Mouse (Mus musculus): ENCODE measurements around the gene Celf2.

The Celf2 gene

GRCm38 (mm10) chr2:6911932-6912331 lies 597.4 kb downstream of the Celf2 start:
- no peak for DNase-seq (ENCODE audit: low read depth)

- DNase-seq (ENCODE audit: low read depth) = no peak
Observed at GRCm38 (mm10) chr2:6909921-6910320, 599.4 kb downstream of the Celf2 start.

- no peak for DNase-seq (ENCODE audit: low read depth)
Observed at GRCm38 (mm10) chr2:6904411-6904810, 605.0 kb downstream of the Celf2 start.

- DNase-seq (ENCODE audit: low read depth) = no peak
Observed at GRCm38 (mm10) chr2:6903251-6903763, 606.1 kb downstream of the Celf2 start.

- DNase-seq (ENCODE audit: low read depth) = peak; percentile 55
Observed at GRCm38 (mm10) chr2:6896896-6897295, 612.5 kb downstream of the Celf2 start.

- no peak for DNase-seq (ENCODE audit: low read depth)
Observed at GRCm38 (mm10) chr2:6893597-6893996, 615.8 kb downstream of the Celf2 start.

GRCm38 (mm10) chr2:6893095-6893494 lies 616.3 kb downstream of the Celf2 start:
- DNase-seq (ENCODE audit: low read depth) = no peak

GRCm38 (mm10) chr2:6884796-6885711 lies 624.3 kb downstream of the Celf2 start:
- no peak for DNase-seq (ENCODE audit: low read depth)

- DNase-seq (ENCODE audit: low read depth) = no peak
Observed at GRCm38 (mm10) chr2:6883996-6884795, 625.2 kb downstream of the Celf2 start.

- DNase-seq (ENCODE audit: low read depth) = no peak
Observed at GRCm38 (mm10) chr2:6882236-6882885, 627.0 kb downstream of the Celf2 start.

GRCm38 (mm10) chr2:6880941-6881575 lies 628.3 kb downstream of the Celf2 start:
- DNase-seq (ENCODE audit: low read depth) = no peak

GRCm38 (mm10) chr2:6877094-6877493 lies 632.3 kb downstream of the Celf2 start:
- DNase-seq (ENCODE audit: low read depth) = no peak

GRCm38 (mm10) chr2:6876547-6876946 lies 632.8 kb downstream of the Celf2 start:
- no peak for DNase-seq (ENCODE audit: low read depth)

GRCm38 (mm10) chr2:6875071-6875611 lies 634.2 kb downstream of the Celf2 start:
- no peak for DNase-seq (ENCODE audit: low read depth)

GRCm38 (mm10) chr2:6874266-6874955 lies 635.0 kb downstream of the Celf2 start:
- DNase-seq (ENCODE audit: low read depth) = no peak

GRCm38 (mm10) chr2:6873711-6874110 lies 635.7 kb downstream of the Celf2 start:
- no peak for DNase-seq (ENCODE audit: low read depth)

- DNase-seq (ENCODE audit: low read depth) = no peak
Observed at GRCm38 (mm10) chr2:6872894-6873255, 636.5 kb downstream of the Celf2 start.

GRCm38 (mm10) chr2:6872131-6872893 lies 637.1 kb downstream of the Celf2 start:
- no peak for DNase-seq (ENCODE audit: low read depth)

GRCm38 (mm10) chr2:6871281-6872130 lies 637.9 kb downstream of the Celf2 start:
- DNase-seq (ENCODE audit: low read depth) = no peak

Measured in 416B (cell line).